In genomic region chr13:9692876-9693275, GRCm38 (mm10) we compare ENCODE assay signal across 17 mouse cellular contexts.
"Had no signal": no experiment of that assay in that cellular context is flagged by ENCODE, and none has a peak within 500 bp of the region (broad histone marks: within the 10 kb centered on the region; RNA-seq: fewer than 3 reads in every experiment).

No protein-coding gene starts in this region.

- H3K27ac ChIP-seq: midbrain, embryonic 10.5 days; midbrain, embryonic 13.5 days; neural tube, embryonic 13.5 days; neural tube, embryonic 15.5 days had no signal

- DNase-seq: lung, adult 18-20 months; lung, postnatal 10 days; lung, postnatal 4 days; retina, postnatal 1 day; right cerebral cortex, adult 18-20 months; right cerebral cortex, postnatal 25 days; right cerebral cortex, postnatal 4 days; spleen, adult 18-20 months; thymus, adult 18-20 months; thymus, postnatal 25 days; thymus, postnatal 4 days had no signal

- ATAC-seq: midbrain, embryonic 13.5 days; midbrain, embryonic 16.5 days had no signal

- H3K9ac ChIP-seq: midbrain, embryonic 13.5 days; neural tube, embryonic 13.5 days; neural tube, embryonic 15.5 days had no signal

- H3K4me2 ChIP-seq: midbrain, embryonic 13.5 days; neural tube, embryonic 13.5 days; neural tube, embryonic 15.5 days had no signal

- H3K4me3 ChIP-seq: midbrain, embryonic 10.5 days; midbrain, embryonic 13.5 days; myocyte; neural tube, embryonic 13.5 days; neural tube, embryonic 15.5 days had no signal

- H3K27me3 ChIP-seq: midbrain, embryonic 13.5 days; neural tube, embryonic 13.5 days; neural tube, embryonic 15.5 days had no signal

- H3K9me3 ChIP-seq: midbrain, embryonic 10.5 days; midbrain, embryonic 13.5 days; neural tube, embryonic 13.5 days; neural tube, embryonic 15.5 days had no signal

- H3K4me1 ChIP-seq: midbrain, embryonic 10.5 days; midbrain, embryonic 13.5 days; neural tube, embryonic 13.5 days; neural tube, embryonic 15.5 days had no signal
